Mouse (Mus musculus) cerebellum, postnatal 25 days (tissue): Measurements from ENCODE around the gene Alkbh6.
A peak's percentile ranks its signal among the peaks of the same experiment; 100 is the strongest.

Experiments
- DNase-seq, 2 experiments: peaks; one replicate each; pipeline ENCODE4 v3.0.0; 2021; ENCODE audit warnings: mixed read lengths in 2 of 2

Gene Alkbh6

DNA sequence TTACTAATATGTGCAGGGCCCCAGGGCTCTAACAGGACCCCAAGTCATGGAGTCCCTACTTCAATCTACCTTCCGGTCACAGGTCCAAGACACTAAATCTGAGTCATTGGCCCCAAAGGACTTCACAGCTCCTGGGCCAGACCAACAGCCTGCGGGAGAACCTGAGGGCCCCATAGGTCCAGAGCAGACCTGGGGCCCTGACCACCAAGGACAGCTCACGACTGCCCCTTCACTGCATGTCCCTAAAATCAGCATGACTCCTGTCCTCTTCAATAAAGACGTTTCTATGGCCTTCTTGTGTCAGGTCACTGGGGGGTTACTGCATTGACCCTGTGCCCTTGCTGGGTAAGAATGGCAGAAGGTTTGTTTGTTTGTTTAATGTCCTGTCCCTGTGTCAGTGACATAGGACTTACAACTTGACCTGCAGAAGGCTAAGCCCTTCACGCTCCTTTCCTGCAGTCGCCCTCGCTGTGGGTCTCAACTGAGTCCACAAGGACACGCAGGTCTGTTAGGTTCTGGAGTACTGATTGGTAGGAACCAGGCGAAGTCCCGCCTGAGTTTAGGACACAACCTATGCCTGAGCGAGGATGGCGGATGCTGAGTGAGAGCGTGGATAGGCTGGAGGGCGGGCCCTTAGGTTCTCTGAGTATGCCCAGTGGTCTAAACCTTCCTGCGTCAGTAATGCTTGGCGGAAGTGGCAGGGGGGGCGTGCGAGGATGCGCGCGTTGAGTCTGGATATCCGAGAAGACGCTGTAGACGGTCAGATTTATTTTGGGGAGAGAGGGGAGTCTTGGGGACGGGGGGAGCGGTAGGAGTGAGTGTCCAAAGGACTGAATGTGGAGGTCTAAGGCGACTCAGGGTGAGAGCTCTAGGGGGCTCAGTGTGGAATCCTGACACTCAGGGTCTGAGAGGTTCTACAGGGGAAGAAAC is at the start of gene Alkbh6:
TSS of gene Alkbh6 (plus strand) at position 642 of the 930 bp plus-strand sequence.
- DNase-seq = peak; percentile 92 to 94

DNA sequence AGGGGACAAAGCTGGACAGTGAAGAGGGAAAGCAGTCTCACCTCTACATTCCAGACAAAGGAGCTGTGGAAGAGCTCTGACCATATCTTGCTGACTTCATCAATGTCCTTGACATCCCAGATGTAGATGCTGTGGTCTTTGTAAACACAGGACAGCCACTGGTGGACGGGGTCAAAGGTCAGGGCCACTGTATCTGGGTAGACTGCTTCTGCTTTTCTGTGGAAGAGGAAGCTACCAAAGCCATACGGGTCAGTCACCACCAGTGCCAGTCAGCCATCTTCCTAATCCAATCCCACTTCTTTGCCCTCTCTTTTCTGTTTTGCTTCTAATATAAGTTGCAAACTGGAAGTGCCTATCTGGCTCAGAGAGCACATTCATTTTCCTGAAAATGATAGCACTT is 43.5 kb upstream of the Alkbh6 start:
- DNase-seq = no peak

DNA sequence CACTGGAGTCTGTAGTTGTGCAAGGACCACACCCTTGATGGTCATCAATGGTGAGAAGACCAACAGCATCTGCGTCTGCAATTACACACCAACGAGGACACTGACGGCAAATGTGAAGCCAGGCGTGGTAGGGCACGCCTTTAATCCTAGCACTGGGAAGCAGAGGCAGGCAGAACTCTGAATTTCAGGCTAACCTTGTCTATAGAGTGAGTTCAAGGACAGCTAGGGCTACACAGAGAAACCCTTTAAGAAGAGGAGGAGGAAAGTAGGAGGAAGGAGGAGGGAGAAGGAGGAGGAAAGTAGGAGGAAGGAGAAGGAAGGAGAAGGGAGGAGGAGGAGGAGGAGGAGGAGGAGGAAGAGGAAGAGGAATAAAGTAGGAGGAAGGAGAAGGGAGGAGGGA is 43.0 kb upstream of the Alkbh6 start:
- no peak for DNase-seq

- no peak for DNase-seq
These were observed 42.6 kb upstream of the Alkbh6 start for GRCm38 (mm10) chr7:30265935-30266334.

DNA sequence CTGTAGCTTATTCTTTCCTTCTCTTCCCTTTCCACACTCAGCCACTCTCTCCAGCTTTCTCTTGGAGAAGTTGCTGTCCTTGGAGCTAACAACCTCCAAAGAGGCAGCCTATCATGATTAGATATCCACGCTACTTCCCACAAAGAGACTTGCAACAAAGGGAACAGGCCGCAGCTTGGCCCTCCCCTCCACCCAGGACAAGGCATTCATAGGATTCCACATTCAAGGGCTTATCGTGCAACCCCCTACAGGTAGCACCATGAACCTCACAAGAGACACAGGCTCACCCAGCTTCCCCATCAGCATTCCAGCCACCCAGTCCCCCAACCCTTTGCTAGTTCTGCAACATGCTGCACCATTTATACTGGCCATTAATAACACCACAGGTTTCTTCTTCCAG is 41.7 kb upstream of the Alkbh6 start:
- no peak for DNase-seq

GRCm38 (mm10) chr7:30269641-30270040 is 38.9 kb upstream of the Alkbh6 start:
- no peak for DNase-seq

DNA sequence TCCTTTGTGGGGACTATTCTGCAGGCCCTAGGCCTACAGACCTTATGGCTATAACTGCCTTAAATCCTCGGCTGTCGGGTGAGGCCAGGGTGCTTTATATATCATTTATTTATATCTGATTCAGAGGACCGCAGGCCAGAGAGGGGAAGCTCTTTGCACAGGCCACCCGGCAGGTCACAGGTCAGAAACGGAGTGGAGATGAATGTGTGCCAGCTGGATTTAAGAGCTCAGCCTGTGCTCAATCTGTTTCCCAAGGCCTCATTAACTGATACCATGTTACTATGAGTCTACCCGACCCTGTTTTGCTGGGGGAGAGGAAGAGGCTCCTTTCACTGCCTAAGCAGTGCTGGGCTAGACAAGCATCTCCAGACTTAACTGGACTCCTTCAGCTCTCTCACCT is 34.1 kb upstream of the Alkbh6 start:
- DNase-seq = no peak

GRCm38 (mm10) chr7:30278911-30279310 is 29.6 kb upstream of the Alkbh6 start:
- DNase-seq = no peak

GRCm38 (mm10) chr7:30279536-30279935 is 29.0 kb upstream of the Alkbh6 start:
- no peak for DNase-seq

DNA sequence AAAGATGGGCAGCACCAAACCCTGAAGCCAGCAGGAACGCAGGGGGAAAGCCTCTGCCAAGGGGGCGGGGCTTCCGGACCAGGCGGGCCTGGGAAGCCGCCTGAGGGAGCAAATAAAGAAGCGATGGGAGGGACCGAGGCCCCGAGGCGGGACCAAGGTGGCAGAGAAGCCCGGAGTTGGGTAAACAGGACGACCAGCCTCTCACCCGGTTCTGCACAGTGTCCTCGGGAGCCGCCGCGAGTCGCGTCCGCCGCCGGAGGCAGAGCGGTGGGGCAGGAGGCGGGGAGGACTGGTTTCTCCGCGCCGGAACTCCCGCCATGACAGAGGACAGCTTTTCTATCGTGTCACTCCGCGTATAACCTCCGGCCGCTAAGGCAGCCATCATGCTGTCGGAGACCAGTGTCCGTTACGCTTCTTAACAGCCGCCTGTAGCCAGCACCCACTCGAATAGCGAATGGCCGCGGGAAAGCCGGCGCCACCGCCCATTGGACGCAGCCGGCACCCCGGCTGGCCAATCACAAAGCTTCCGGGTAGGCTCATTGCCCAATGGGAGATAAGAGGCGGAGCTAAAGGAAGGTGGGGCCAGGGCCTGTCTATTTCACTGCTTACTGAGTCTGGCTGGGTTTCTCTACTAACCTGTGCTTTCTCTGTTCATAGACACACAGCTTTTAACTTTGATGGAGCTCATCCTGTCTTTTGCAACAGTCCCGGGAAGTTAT is 28.4 kb upstream of the Alkbh6 start, which contains the start of the genes Thap8 and Wdr62:
TSS of gene Thap8 (plus strand) at position 144 of the 719 bp plus-strand sequence.
TSS of gene Wdr62 (minus strand) at position 469 of the 719 bp plus-strand sequence.
- peak; percentile 91 to 94 for DNase-seq

DNA sequence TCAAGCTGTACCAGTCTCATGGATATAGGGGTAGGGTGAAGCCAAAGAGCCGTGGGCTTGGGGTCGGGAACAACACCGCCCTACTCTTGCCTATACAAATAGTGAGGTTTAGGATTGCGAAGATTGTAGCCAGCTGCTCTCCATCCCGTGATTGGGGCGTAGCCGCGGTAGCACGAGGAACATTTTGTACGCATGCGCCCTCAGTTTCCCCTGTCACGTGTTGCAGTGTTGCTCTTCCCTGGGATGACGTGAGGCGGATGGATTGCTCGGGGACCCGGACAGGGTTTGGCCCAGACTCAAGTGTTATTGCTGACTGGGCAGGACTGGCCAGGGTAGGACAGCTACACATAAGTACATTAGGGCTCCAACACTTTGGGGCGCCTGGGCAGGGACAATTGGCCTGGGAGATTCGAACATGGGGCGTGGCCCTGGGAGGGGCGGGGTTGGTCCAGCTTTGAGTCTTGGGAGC is 27.8 kb upstream of the Alkbh6 start:
- DNase-seq = peak; percentile 86 to 88

DNA sequence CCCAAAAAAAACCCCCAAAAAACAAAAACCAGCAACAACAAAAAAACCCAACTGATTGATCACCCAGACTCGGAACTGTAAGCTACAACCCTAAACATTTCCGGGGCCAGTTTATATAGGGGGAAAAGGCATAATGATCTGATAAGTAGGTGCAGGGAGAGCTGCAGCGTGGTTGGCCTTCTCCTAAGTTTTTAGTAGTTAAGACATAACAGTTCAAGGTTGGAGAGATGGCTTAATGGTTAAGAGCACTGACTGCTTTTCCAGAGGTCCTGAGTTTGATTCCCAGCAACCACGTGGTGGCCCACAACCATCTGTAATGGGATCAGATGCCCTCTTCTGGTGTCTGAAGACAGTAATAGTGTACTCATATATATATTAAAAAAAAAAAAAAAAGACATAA is 27.0 kb upstream of the Alkbh6 start:
- no peak for DNase-seq

GRCm38 (mm10) chr7:30282740-30283139 is 25.8 kb upstream of the Alkbh6 start:
- no peak for DNase-seq

GRCm38 (mm10) chr7:30286701-30287410 is 21.7 kb upstream of the Alkbh6 start:
- peak; percentile 85 to 93 for DNase-seq

- peak; percentile 61 to 64 for DNase-seq
These were observed 20.5 kb upstream of the Alkbh6 start for GRCm38 (mm10) chr7:30288046-30288445.

- DNase-seq = peak in 1 of 2 experiments; percentile 12
These were observed 19.3 kb upstream of the Alkbh6 start for GRCm38 (mm10) chr7:30289071-30289713.

DNA sequence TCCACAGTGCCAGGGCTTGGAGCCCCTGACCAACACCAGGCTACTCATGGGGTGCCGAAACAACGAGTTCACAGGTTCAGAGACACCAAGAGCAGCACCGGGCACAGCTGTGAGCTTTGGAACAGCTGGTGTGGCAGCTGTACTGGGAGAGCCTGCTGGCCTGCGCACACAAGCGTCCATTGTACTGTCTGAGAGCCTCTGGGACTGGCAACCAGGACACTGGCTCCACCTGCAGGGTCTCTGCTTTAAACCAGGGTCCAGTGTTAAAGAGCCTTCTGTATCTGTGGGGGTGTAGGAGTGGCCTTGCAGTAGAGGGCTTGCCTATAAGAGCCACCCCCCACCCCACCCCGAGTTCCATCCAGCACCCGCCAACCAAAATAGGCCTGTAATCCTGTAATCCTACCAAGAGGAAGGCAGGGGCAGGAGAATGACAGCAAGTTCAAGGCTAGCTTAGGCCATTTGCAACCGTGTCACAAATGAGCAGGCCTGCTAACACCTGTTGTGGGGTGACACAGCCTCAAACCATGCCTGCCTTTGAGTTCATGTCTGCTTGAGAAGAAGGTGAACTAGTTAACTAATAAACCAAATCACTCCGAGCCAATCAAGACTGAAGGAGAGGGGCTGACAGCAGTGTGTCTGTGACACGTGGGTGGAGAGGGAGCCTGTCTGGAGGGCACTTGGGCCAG is 18.7 kb upstream of the Alkbh6 start:
- DNase-seq = peak in 1 of 2 experiments; percentile 37

DNA sequence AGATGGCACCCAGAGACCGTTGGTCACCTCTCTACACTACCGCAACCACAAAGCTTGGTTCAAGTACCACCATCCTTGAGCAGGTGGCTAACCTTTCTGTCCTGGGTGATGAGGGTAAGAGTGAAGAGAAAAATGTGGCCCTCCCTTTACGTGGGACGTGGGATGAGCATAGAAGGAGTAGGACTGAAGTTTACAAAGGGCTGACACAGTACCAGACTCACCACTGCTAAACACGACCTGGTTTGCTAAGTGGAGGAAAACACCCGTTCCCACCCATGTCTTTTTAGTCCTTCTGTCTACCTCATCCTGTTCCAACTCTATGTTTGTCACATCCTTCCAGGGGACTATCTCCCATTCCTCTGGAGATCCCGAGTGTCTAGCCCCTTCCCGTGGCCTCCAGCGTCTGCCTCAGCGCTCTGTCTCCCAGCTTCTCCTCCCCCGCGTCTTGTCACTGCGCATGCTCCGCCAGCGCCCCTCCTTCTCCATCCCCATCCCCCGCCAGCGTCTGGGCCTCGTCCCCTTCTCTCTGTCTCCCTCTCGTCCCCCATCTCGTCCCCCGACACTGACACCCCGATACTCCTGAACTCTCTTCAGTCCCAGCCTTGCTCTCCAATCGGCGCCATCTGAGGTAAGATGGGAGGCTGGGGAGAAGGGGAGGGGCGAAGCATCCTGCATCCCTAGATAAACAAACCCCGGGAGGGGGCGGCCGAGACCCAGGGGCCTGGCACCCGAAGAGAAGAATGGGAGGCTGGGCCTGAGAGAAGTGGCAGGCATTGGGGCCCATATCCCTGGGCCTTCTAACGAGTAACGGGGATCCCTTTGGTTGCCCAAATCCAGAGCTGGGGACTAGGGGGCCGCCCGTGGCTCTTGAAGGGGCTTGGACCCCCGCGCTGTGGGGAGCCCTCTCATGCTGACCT is 17.0 kb upstream of the Alkbh6 start, which contains the start of gene Clip3:
TSS of gene Clip3 (plus strand) at position 514 of the 917 bp plus-strand sequence.
- peak; percentile 94 to 95 for DNase-seq

GRCm38 (mm10) chr7:30293795-30294194 is 14.7 kb upstream of the Alkbh6 start:
- DNase-seq = peak; percentile 63 to 65

DNA sequence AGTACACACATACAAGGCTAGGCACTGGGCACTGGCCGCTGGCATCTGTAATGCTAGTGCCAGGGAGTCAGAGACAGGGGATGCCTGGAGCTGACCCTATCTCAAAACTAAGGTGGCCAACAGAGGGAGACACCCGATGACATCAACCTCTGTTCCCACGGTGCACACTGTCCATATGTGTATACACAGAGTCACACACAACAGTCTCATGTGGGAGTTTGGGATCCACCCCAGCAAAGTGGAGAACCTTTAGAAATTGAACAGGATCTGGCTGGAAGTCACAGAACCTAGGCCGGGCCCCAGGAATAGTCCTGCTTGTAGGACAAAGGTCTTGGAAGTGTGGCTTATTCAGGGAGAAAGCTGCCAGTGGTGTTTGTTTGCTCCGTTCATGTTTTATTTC is 14.2 kb upstream of the Alkbh6 start:
- DNase-seq = no peak
